Mouse (Mus musculus): ENCODE results near the gene Katnb1. TPM values are rescaled to one million over a fixed set of nuclear protein-coding genes. Genes with fewer than 3 reads are reported as not detected.

The Katnb1 gene
- total RNA-seq, 2 experiments from 2014 or later, result 37.6 to 46.2 TPM

- intact Hi-C loops (cut with DNase I), result no loop called here
- no peak overlapping the region for H3K27ac ChIP-seq
- no peak for TF ChIP-seq CTCF (IDR thresholded peaks at IDR 0.05)
- no peak overlapping the region for H3K4me3 ChIP-seq
- no peak for DNase-seq (ENCODE audit: extremely low spot score in 1 of 2, low spot score in 2 of 2)
These were observed 22.3 kb upstream of the Katnb1 start for GRCm38 (mm10) chr8:95058661-95059060.

GRCm38 (mm10) chr8:95059812-95060533 lies 21.0 kb upstream of the Katnb1 start:
- Histone ChIP-seq H3K4me3 (no peak overlapping the region), H3K27ac (no peak overlapping the region)
- DNase-seq (ENCODE audit: extremely low spot score in 1 of 2, low spot score in 2 of 2), result no peak
- no peak for TF ChIP-seq CTCF (IDR thresholded peaks at IDR 0.05)
- intact Hi-C loops (cut with DNase I), result no loop called here

GRCm38 (mm10) chr8:95064531-95064930 lies 16.5 kb upstream of the Katnb1 start:
- intact Hi-C loops (cut with DNase I), result no loop called here
- DNase-seq (ENCODE audit: extremely low spot score in 1 of 2, low spot score in 2 of 2), result no peak
- Histone ChIP-seq H3K27ac (no peak overlapping the region), H3K4me3 (no peak overlapping the region)
- no peak for TF ChIP-seq CTCF (IDR thresholded peaks at IDR 0.05)

GRCm38 (mm10) chr8:95067582-95067981 lies 13.4 kb upstream of the Katnb1 start:
- no peak overlapping the region for H3K27ac ChIP-seq
- intact Hi-C loops (cut with DNase I), result no loop called here
- no peak for DNase-seq (ENCODE audit: extremely low spot score in 1 of 2, low spot score in 2 of 2)
- H3K4me3 ChIP-seq, result no peak overlapping the region
- TF ChIP-seq CTCF (IDR thresholded peaks at IDR 0.05), result peak; percentile 68

- no peak for DNase-seq (ENCODE audit: extremely low spot score in 1 of 2, low spot score in 2 of 2)
- Histone ChIP-seq H3K4me3 (no peak overlapping the region), H3K27ac (no peak overlapping the region)
- intact Hi-C loops (cut with DNase I), result no loop called here
- TF ChIP-seq CTCF (IDR thresholded peaks at IDR 0.05), result no peak
These were observed 5.5 kb upstream of the Katnb1 start for GRCm38 (mm10) chr8:95075504-95075903.

GRCm38 (mm10) chr8:95076151-95076550 lies 4.8 kb upstream of the Katnb1 start:
- no peak for DNase-seq (ENCODE audit: extremely low spot score in 1 of 2, low spot score in 2 of 2)
- Histone ChIP-seq H3K4me3 (no peak overlapping the region), H3K27ac (no peak overlapping the region)
- intact Hi-C loops (cut with DNase I), result no loop called here
- TF ChIP-seq CTCF (IDR thresholded peaks at IDR 0.05), result no peak

GRCm38 (mm10) chr8:95078055-95078454 lies 2.9 kb upstream of the Katnb1 start:
- TF ChIP-seq CTCF (IDR thresholded peaks at IDR 0.05), result no peak
- DNase-seq (ENCODE audit: extremely low spot score in 1 of 2, low spot score in 2 of 2), result no peak
- intact Hi-C loops (cut with DNase I), result no loop called here
- Histone ChIP-seq H3K27ac (no peak overlapping the region), H3K4me3 (no peak overlapping the region)

- no peak overlapping the region for H3K27ac ChIP-seq
- TF ChIP-seq CTCF (IDR thresholded peaks at IDR 0.05), result no peak
- no peak overlapping the region for H3K4me3 ChIP-seq
- intact Hi-C loops (cut with DNase I), result no loop called here
- DNase-seq (ENCODE audit: extremely low spot score in 1 of 2, low spot score in 2 of 2), result no peak
These were observed 1.7 kb upstream of the Katnb1 start for GRCm38 (mm10) chr8:95079305-95079704.

- no peak for DNase-seq (ENCODE audit: extremely low spot score in 1 of 2, low spot score in 2 of 2)
- Histone ChIP-seq H3K4me3 (peak overlapping the region; percentile 76), H3K27ac (peak overlapping the region; percentile 85)
- TF ChIP-seq CTCF (IDR thresholded peaks at IDR 0.05), result no peak
- intact Hi-C loops (cut with DNase I), result loop anchor here (5.0 kb wide), 2 partner anchors 139 to 209 kb away; no protein-coding TSS in a partner anchor
These were observed 664 bp downstream of the Katnb1 start for GRCm38 (mm10) chr8:95081650-95082049.

GRCm38 (mm10) chr8:95084261-95084660 lies 3.3 kb downstream of the Katnb1 start:
- no peak for DNase-seq (ENCODE audit: extremely low spot score in 1 of 2, low spot score in 2 of 2)
- Histone ChIP-seq H3K4me3 (no peak overlapping the region), H3K27ac (no peak overlapping the region)
- TF ChIP-seq CTCF (IDR thresholded peaks at IDR 0.05), result no peak
- intact Hi-C loops (cut with DNase I), result loop anchor here (5.0 kb wide), 2 partner anchors 142 to 212 kb away; no protein-coding TSS in a partner anchor

- no peak overlapping the region for H3K27ac ChIP-seq
- TF ChIP-seq CTCF (IDR thresholded peaks at IDR 0.05), result no peak
- intact Hi-C loops (cut with DNase I), result loop anchor here (5.0 kb wide), 2 partner anchors 143 to 213 kb away; no protein-coding TSS in a partner anchor
- no peak for DNase-seq (ENCODE audit: extremely low spot score in 1 of 2, low spot score in 2 of 2)
- no peak overlapping the region for H3K4me3 ChIP-seq
These were observed 3.9 kb downstream of the Katnb1 start for GRCm38 (mm10) chr8:95084744-95085431.

- no peak overlapping the region for H3K27ac ChIP-seq
- TF ChIP-seq CTCF (IDR thresholded peaks at IDR 0.05), result no peak
- intact Hi-C loops (cut with DNase I), result no loop called here
- no peak for DNase-seq (ENCODE audit: extremely low spot score in 1 of 2, low spot score in 2 of 2)
- no peak overlapping the region for H3K4me3 ChIP-seq
These were observed 4.6 kb downstream of the Katnb1 start for GRCm38 (mm10) chr8:95085432-95086141.
